Mouse (Mus musculus) thymus, adult 2 months (tissue): ENCODE results near the gene Insl5. TPM values are rescaled to one million over a fixed set of nuclear protein-coding genes. Genes with fewer than 3 reads are reported as not detected.
A peak's percentile ranks its signal among the peaks of the same experiment; 100 is the strongest.

Experiments
- DNase-seq: peaks from one replicate; pipeline ENCODE4 v3.0.0; 2021
- H3K27ac ChIP-seq: fragments of 200-500 bp; 2 replicates; pipeline ENCODE4 v1.5.1; 2012; ENCODE audit warnings: low read length, control low read depth; ENCODE audit not compliant: control insufficient read depth, insufficient read depth
- H3K27me3 ChIP-seq: fragments of 200-500 bp; 2 replicates; pipeline ENCODE4 v1.6.1; 2012; ENCODE audit warnings: mild to moderate bottlenecking, low read length, moderate library complexity, mixed read lengths; ENCODE audit not compliant: control insufficient read depth, insufficient read depth
- H3K36me3 ChIP-seq: fragments of 200-500 bp; 2 replicates; pipeline ENCODE4 v1.6.1; 2012; ENCODE audit warnings: mild to moderate bottlenecking, low read length, moderate library complexity; ENCODE audit not compliant: control insufficient read depth, insufficient read depth
- H3K4me1 ChIP-seq: fragments of 200-500 bp; replicated peaks from 2 replicates; pipeline ENCODE4 v1.6.1; 2012; ENCODE audit warnings: low read length; ENCODE audit not compliant: control insufficient read depth, insufficient read depth
- H3K4me3 ChIP-seq: fragments of 200-500 bp; 2 replicates; pipeline ENCODE4 v1.5.1; 2012; ENCODE audit warnings: mild to moderate bottlenecking, low read length, control low read depth, moderate library complexity; ENCODE audit not compliant: control insufficient read depth, insufficient read depth
- CTCF ChIP-seq: fragments of 200-500 bp; IDR thresholded peaks from 2 replicates; pipeline ENCODE4 v1.5.1; 2012; ENCODE audit warnings: mild to moderate bottlenecking, control low read depth, low read length, moderate library complexity, borderline replicate concordance; ENCODE audit not compliant: control insufficient read depth, poor library complexity, insufficient read depth; ENCODE audit errors: extremely low read depth
- POLR2A ChIP-seq: fragments of 200-500 bp; IDR thresholded peaks from 2 replicates; pipeline ENCODE4 v1.6.1; 2012; ENCODE audit warnings: mild to moderate bottlenecking, low read length, control low read depth, moderate library complexity; ENCODE audit not compliant: control insufficient read depth, poor library complexity, insufficient read depth; ENCODE audit errors: extremely low read depth
- WGBS: fragments of 180-500 bp; shearing (Covaris S2); methylation state at CpG from one replicate; pipeline ENCODE4 v1.1.7; 2018; 5-methylcytosine and 5-hydroxymethylcytosine counted together
- polyA plus RNA-seq: library from polyadenylated mRNA; depleted of rRNA; stranded (reverse); fragments of >200 nt; gene quantifications from 2 replicates; pipeline ENCODE4 v1.2.3, GENCODE M21; 2012

Insl5 gene
- polyA plus RNA-seq, 1 experiment = 19.4 TPM

GRCm38 (mm10) chr4:103010734-103011133 lies 15.9 kb downstream of the Insl5 start:
- peak overlapping the region; percentile 27 for H3K4me3 ChIP-seq
- peak; percentile 35 for DNase-seq
- no peaks in the 10 kb centered on the region for H3K27me3 ChIP-seq
- peaks cover 36% of the 10 kb centered on the region for H3K4me1 ChIP-seq
- TF ChIP-seq CTCF (no peak), POLR2A (no peak)
- H3K36me3 ChIP-seq = no peaks in the 10 kb centered on the region
- H3K27ac ChIP-seq = peak overlapping the region; percentile 88
- 73% methylated on average over 4 of the region's 4 CpGs for WGBS

GRCm38 (mm10) chr4:103006943-103007418 lies 19.7 kb downstream of the Insl5 start:
- no peak for DNase-seq
- 0% methylated on average over 4 of the region's 4 CpGs for WGBS
- Histone ChIP-seq H3K4me1 (peaks cover 29% of the 10 kb centered on the region), H3K27me3 (no peaks in the 10 kb centered on the region), H3K36me3 (peaks cover 11% of the 10 kb centered on the region; the same call in 1 of the 2 replicates), H3K4me3 (no peak overlapping the region), H3K27ac (peak overlapping the region; percentile 36)
- TF ChIP-seq POLR2A (no peak), CTCF (no peak)

GRCm38 (mm10) chr4:103006266-103006665 lies 20.4 kb downstream of the Insl5 start:
- DNase-seq = no peak
- Histone ChIP-seq H3K4me1 (peaks cover 28% of the 10 kb centered on the region), H3K36me3 (peaks cover 11% of the 10 kb centered on the region; the same call in 1 of the 2 replicates), H3K27ac (no peak overlapping the region), H3K4me3 (no peak overlapping the region), H3K27me3 (no peaks in the 10 kb centered on the region)
- no peak for TF ChIP-seq POLR2A
- TF ChIP-seq CTCF = no peak
- 93% methylated on average over 5 of the region's 5 CpGs for WGBS

- WGBS = 94% methylated on average over 15 of the region's 15 CpGs
- TF ChIP-seq POLR2A = no peak
- TF ChIP-seq CTCF = no peak
- Histone ChIP-seq H3K27ac (no peak overlapping the region), H3K4me3 (no peak overlapping the region), H3K27me3 (no peaks in the 10 kb centered on the region), H3K36me3 (peaks cover 11% of the 10 kb centered on the region; the same call in 1 of the 2 replicates), H3K4me1 (peaks cover 23% of the 10 kb centered on the region)
- DNase-seq = no peak
Observed at GRCm38 (mm10) chr4:103005190-103005945, 21.3 kb downstream of the Insl5 start.

GRCm38 (mm10) chr4:103004681-103005080 lies 22.0 kb downstream of the Insl5 start:
- TF ChIP-seq POLR2A = no peak
- no peak for TF ChIP-seq CTCF
- 94% methylated on average over 4 of the region's 4 CpGs for WGBS
- Histone ChIP-seq H3K27ac (no peak overlapping the region), H3K4me3 (no peak overlapping the region), H3K36me3 (peaks cover 11% of the 10 kb centered on the region; the same call in 1 of the 2 replicates), H3K27me3 (no peaks in the 10 kb centered on the region), H3K4me1 (peaks cover 25% of the 10 kb centered on the region)
- DNase-seq = no peak

- WGBS = 33% methylated on average over 3 of the region's 3 CpGs
- no peaks in the 10 kb centered on the region for H3K36me3 ChIP-seq
- no peak for TF ChIP-seq POLR2A
- no peak for TF ChIP-seq CTCF
- peaks cover 44% of the 10 kb centered on the region for H3K4me1 ChIP-seq
- H3K27ac ChIP-seq = peak overlapping the region; percentile 98
- no peak overlapping the region for H3K4me3 ChIP-seq
- H3K27me3 ChIP-seq = no peaks in the 10 kb centered on the region
- DNase-seq = peak; percentile 48
Observed at GRCm38 (mm10) chr4:102991685-102992084, 35.0 kb downstream of the Insl5 start.
